Mouse (Mus musculus): Measurements from ENCODE around the gene Csdc2.
"Not testable (repeated sequence)": the region's sequence is repeated elsewhere in the genome, so short reads cannot be mapped to it uniquely, and the experiment has no call there.

The Csdc2 gene

GRCm38 (mm10) chr15:81956457-81956856, 19.9 kb downstream of the Csdc2 start:
- POLR2A ChIA-PET, result interaction anchor here in 3 of 4 experiments (0.5 to 8.9 kb wide), 32 partner anchors 9 to 256 kb away, joined by 3 to 121 read pairs (median 4); partner anchors contain the start of genes 1700029P11Rik (in 1 of the 3), Csdc2 (in 1 of the 3), Polr3h (in 1 of the 3) and Xrcc6 (in 1 of the 3)
- CTCF ChIA-PET, result interaction anchor here in 3 of 4 experiments (0.7 to 2.7 kb wide), 30 partner anchors 9 to 280 kb away, joined by 3 to 18 read pairs (median 4); partner anchors contain the start of genes Xrcc6 (in 3 of the 3) and 1700029P11Rik (in 1 of the 3)

- POLR2A ChIA-PET, result interaction anchor here in 3 of 4 experiments (0.7 to 8.9 kb wide), 32 partner anchors 8 to 258 kb away, joined by 3 to 121 read pairs (median 5); partner anchors contain the start of genes 1700029P11Rik (in 1 of the 3) and Csdc2 (in 1 of the 3)
- CTCF ChIA-PET, result interaction anchor here in 3 of 4 experiments (0.7 to 2.7 kb wide), 23 partner anchors 8 to 279 kb away, joined by 3 to 18 read pairs (median 4); partner anchors contain the start of genes 1700029P11Rik (in 1 of the 3) and Xrcc6 (in 1 of the 3)
Measured at GRCm38 (mm10) chr15:81957598-81957997, 21.0 kb downstream of the Csdc2 start.

- CTCF ChIA-PET, result interaction anchor here in 2 of 4 experiments (0.6 to 2.1 kb wide), 4 partner anchors 12 to 32 kb away, joined by 4 to 16 read pairs (median 11); partner anchors contain the start of genes Csdc2 (in 1 of the 2) and Polr3h (in 1 of the 2)
- POLR2A ChIA-PET, result interaction anchor here in 3 of 4 experiments (0.8 to 8.9 kb wide), 14 partner anchors 8 to 188 kb away, joined by 3 to 121 read pairs (median 22); partner anchors contain the start of genes 1700029P11Rik (in 1 of the 3), Csdc2 (in 1 of the 3) and Srebf2 (in 1 of the 3)
Measured at GRCm38 (mm10) chr15:81958906-81959305, 22.3 kb downstream of the Csdc2 start.

- POLR2A ChIA-PET, result interaction anchor here (0.5 to 8.9 kb wide), 108 partner anchors 8 to 1877 kb away, joined by 3 to 121 read pairs (median 5); partner anchors contain the start of genes 1700029P11Rik (in 3 of the 4), Polr3h (in 3 of the 4), Srebf2 (in 3 of the 4) and Csdc2 (in 2 of the 4)
- CTCF ChIA-PET, result interaction anchor here (0.6 to 3.0 kb wide), 53 partner anchors 8 to 1212 kb away, joined by 3 to 21 read pairs (median 4); partner anchors contain the start of genes Polr3h (in 3 of the 4), Xrcc6 (in 2 of the 4), 1700029P11Rik (in 1 of the 4) and Csdc2 (in 1 of the 4)
Measured at GRCm38 (mm10) chr15:81960171-81961077, 23.9 kb downstream of the Csdc2 start, which contains the start of gene Pmm1. TSS of gene Pmm1 (minus strand) at chr15:81960930.

- ChIA-PET CTCF (interaction anchor here (0.6 to 3.0 kb wide), 31 partner anchors 8 to 1276 kb away, joined by 3 to 21 read pairs (median 6); partner anchors contain the start of genes Polr3h (in 2 of the 4), Xrcc6 (in 2 of the 4), Csdc2 (in 1 of the 4) and Cyb5r3 (in 1 of the 4)), POLR2A (interaction anchor here (0.6 to 8.9 kb wide), 92 partner anchors 8 to 1658 kb away, joined by 3 to 121 read pairs (median 5); partner anchors contain the start of genes 1700029P11Rik (in 3 of the 4), Polr3h (in 3 of the 4), Srebf2 (in 3 of the 4) and Csdc2 (in 2 of the 4))
Measured at GRCm38 (mm10) chr15:81961078-81961451, 24.5 kb downstream of the Csdc2 start.

GRCm38 (mm10) chr15:81964262-81964661, 27.7 kb downstream of the Csdc2 start:
- ChIA-PET CTCF (interaction anchor here in 3 of 4 experiments (0.6 to 1.8 kb wide), 8 partner anchors 8 to 298 kb away, joined by 3 to 7 read pairs (median 3); no protein-coding TSS in a partner anchor), POLR2A (interaction anchor here (0.5 to 8.3 kb wide), 47 partner anchors 7 to 1540 kb away, joined by 3 to 151 read pairs (median 5); partner anchors contain the start of genes 1700029P11Rik (in 3 of the 4), Srebf2 (in 2 of the 4), Naga (in 1 of the 4) and Pheta2 (in 1 of the 4))

GRCm38 (mm10) chr15:81964980-81965545, 28.5 kb downstream of the Csdc2 start:
- ChIA-PET CTCF (interaction anchor here in 3 of 4 experiments (0.7 to 2.8 kb wide), 12 partner anchors 8 to 294 kb away, joined by 3 to 18 read pairs (median 4); partner anchors contain the start of genes Polr3h (in 1 of the 3) and Tef (in 1 of the 3)), POLR2A (interaction anchor here (0.5 to 8.3 kb wide), 62 partner anchors 8 to 1709 kb away, joined by 3 to 151 read pairs (median 5); partner anchors contain the start of genes 1700029P11Rik (in 3 of the 4), Polr3h (in 2 of the 4), Srebf2 (in 2 of the 4) and Naga (in 1 of the 4))

- CTCF ChIA-PET, result interaction anchor here in 3 of 4 experiments (0.5 to 2.8 kb wide), 7 partner anchors 9 to 1313 kb away, joined by 3 to 18 read pairs (median 4); no protein-coding TSS in a partner anchor
- POLR2A ChIA-PET, result interaction anchor here in 3 of 4 experiments (0.6 to 8.3 kb wide), 40 partner anchors 9 to 1891 kb away, joined by 3 to 151 read pairs (median 5); partner anchors contain the start of genes 1700029P11Rik (in 2 of the 3), Csdc2 (in 1 of the 3), Srebf2 (in 1 of the 3) and Xrcc6 (in 1 of the 3)
Measured at GRCm38 (mm10) chr15:81966062-81966829, 29.7 kb downstream of the Csdc2 start.

- ChIA-PET CTCF (interaction anchor here in 3 of 4 experiments (0.6 to 3.3 kb wide), 7 partner anchors 7 to 434 kb away, joined by 4 to 21 read pairs (median 6); partner anchors contain the start of gene Pmm1 (in 3 of the 3)), POLR2A (interaction anchor here (0.7 to 8.3 kb wide), 16 partner anchors 8 to 163 kb away, joined by 3 to 151 read pairs (median 14); partner anchors contain the start of genes 1700029P11Rik (in 3 of the 4), Pmm1 (in 2 of the 4) and Polr3h (in 1 of the 4))
Measured at GRCm38 (mm10) chr15:81967821-81968220, 31.3 kb downstream of the Csdc2 start.

- ChIA-PET POLR2A (interaction anchor here (0.7 to 8.3 kb wide), 33 partner anchors 8 to 1753 kb away, joined by 3 to 151 read pairs (median 6); partner anchors contain the start of genes Pmm1 (in 4 of the 4), 1700029P11Rik (in 3 of the 4), Polr3h (in 2 of the 4) and Xrcc6 (in 1 of the 4)), CTCF (interaction anchor here in 3 of 4 experiments (0.6 to 3.3 kb wide), 7 partner anchors 8 to 435 kb away, joined by 4 to 21 read pairs (median 6); partner anchors contain the start of gene Pmm1 (in 3 of the 3))
Measured at GRCm38 (mm10) chr15:81968447-81968846, 31.9 kb downstream of the Csdc2 start.

GRCm38 (mm10) chr15:81969173-81969572, 32.6 kb downstream of the Csdc2 start:
- POLR2A ChIA-PET, result interaction anchor here (0.6 to 8.3 kb wide), 46 partner anchors 9 to 1753 kb away, joined by 3 to 151 read pairs (median 4); partner anchors contain the start of genes Pmm1 (in 4 of the 4), 1700029P11Rik (in 3 of the 4), Polr3h (in 3 of the 4) and Cenpm (in 1 of the 4)
- CTCF ChIA-PET, result interaction anchor here in 3 of 4 experiments (1.2 to 3.3 kb wide), 6 partner anchors 9 to 12 kb away, joined by 4 to 21 read pairs (median 8); partner anchors contain the start of gene Pmm1 (in 3 of the 3)

GRCm38 (mm10) chr15:81969635-81970034, 33.1 kb downstream of the Csdc2 start:
- ChIA-PET POLR2A (interaction anchor here (0.6 to 8.3 kb wide), 43 partner anchors 9 to 276 kb away, joined by 3 to 151 read pairs (median 4); partner anchors contain the start of genes Pmm1 (in 4 of the 4), 1700029P11Rik (in 3 of the 4), Polr3h (in 3 of the 4) and Cenpm (in 1 of the 4)), CTCF (interaction anchor here in 2 of 4 experiments (1.9 to 3.3 kb wide), 4 partner anchors 9 to 13 kb away, joined by 6 to 21 read pairs (median 12); partner anchors contain the start of gene Pmm1 (in 2 of the 2))

- CTCF ChIA-PET, result interaction anchor here in 2 of 4 experiments (1.9 to 3.3 kb wide), 4 partner anchors 10 to 14 kb away, joined by 6 to 21 read pairs (median 12); partner anchors contain the start of gene Pmm1 (in 2 of the 2)
- POLR2A ChIA-PET, result interaction anchor here in 3 of 4 experiments (0.6 to 8.3 kb wide), 22 partner anchors 10 to 372 kb away, joined by 3 to 151 read pairs (median 4); partner anchors contain the start of genes Pmm1 (in 3 of the 3), 1700029P11Rik (in 2 of the 3), Cenpm (in 1 of the 3) and Polr3h (in 1 of the 3)
Measured at GRCm38 (mm10) chr15:81970498-81970897, 33.9 kb downstream of the Csdc2 start.

- CTCF ChIA-PET, result not testable (repeated sequence)
- POLR2A ChIA-PET, result interaction anchor here in 3 of 4 experiments (1.0 to 7.3 kb wide), 9 partner anchors 9 to 41 kb away, joined by 3 to 58 read pairs (median 7); partner anchors contain the start of gene Pmm1 (in 3 of the 3)
Measured at GRCm38 (mm10) chr15:81975156-81975555, 38.6 kb downstream of the Csdc2 start.

Measured in embryonic stem cell, embryonic (primary cell).